Mouse (Mus musculus) ES-E14 (cell line): ENCODE results near the gene Dach1. TPM values are rescaled to one million over a fixed set of nuclear protein-coding genes. Genes with fewer than 3 reads are reported as not detected.

ENCODE experiments used
- DNase-seq: peaks from one replicate; pipeline ENCODE4 v3.0.0-alpha.2; 2013; ENCODE audit warnings: low read depth, low spot score
- H3K27ac ChIP-seq: 2 replicates; pipeline ENCODE4 v1.5.1; 2012; ENCODE audit warnings: low read depth, mild to moderate bottlenecking, low read length, moderate library complexity, mixed read lengths; ENCODE audit not compliant: poor library complexity, insufficient read depth, severe bottlenecking
- H3K36me3 ChIP-seq: 2 replicates; pipeline ENCODE4 v1.6.1; 2012; ENCODE audit warnings: mild to moderate bottlenecking, low read length, moderate library complexity, mixed read lengths; ENCODE audit not compliant: control insufficient read depth, poor library complexity, insufficient read depth, severe bottlenecking
- H3K4me1 ChIP-seq, 2 experiments: fragments of 150-350 bp in 1 of 2; sonication (generic) in 1 of 2; 2 replicates each; pipeline ENCODE4 v1.6.1; 2012; ENCODE audit warnings: low read length in 2 of 2, mild to moderate bottlenecking in 1 of 2, mixed read lengths in 1 of 2; ENCODE audit not compliant: control insufficient read depth in 2 of 2, insufficient read depth in 2 of 2, poor library complexity in 1 of 2
- H3K4me3 ChIP-seq, 2 experiments: fragments of 150-350 bp in 1 of 2; sonication (generic) in 1 of 2; 2 replicates each; pipeline ENCODE4 v1.5.1; 2012; ENCODE audit warnings: low read length in 2 of 2, low read depth in 1 of 2, mild to moderate bottlenecking in 1 of 2, mixed read lengths in 1 of 2; ENCODE audit not compliant: insufficient read depth in 1 of 2, poor library complexity in 1 of 2, severe bottlenecking in 1 of 2
- H3K9ac ChIP-seq: 2 replicates; pipeline ENCODE4 v1.6.1; 2012; ENCODE audit warnings: low read depth, mild to moderate bottlenecking, low read length, mixed read lengths; ENCODE audit not compliant: poor library complexity, insufficient read depth, severe bottlenecking
- H3K9me3 ChIP-seq: fragments of 150-350 bp; sonication (generic); 2 replicates; pipeline ENCODE4 v1.6.1; 2012; ENCODE audit warnings: low read depth, mild to moderate bottlenecking, low read length; ENCODE audit not compliant: control insufficient read depth, insufficient read depth
- CHD2 ChIP-seq: IDR thresholded peaks from 2 replicates; pipeline ENCODE4 v1.6.1; 2014; ENCODE audit warnings: mild to moderate bottlenecking, low read depth, low read length, inconsistent platforms
- HCFC1 ChIP-seq: IDR thresholded peaks from 2 replicates; pipeline ENCODE4 v1.6.1; 2012; ENCODE audit warnings: low read length, inconsistent platforms, borderline replicate concordance; ENCODE audit not compliant: insufficient read depth
- MAFK ChIP-seq: IDR thresholded peaks from 2 replicates; pipeline ENCODE4 v1.6.1; 2014; ENCODE audit warnings: mild to moderate bottlenecking, low read depth, low read length, inconsistent platforms; ENCODE audit not compliant: insufficient read depth
- ZC3H11A ChIP-seq: IDR thresholded peaks from 2 replicates; pipeline ENCODE4 v1.6.1; 2012; ENCODE audit warnings: low read depth, mild to moderate bottlenecking, inconsistent platforms, low read length, borderline replicate concordance
- ZNF384 ChIP-seq: IDR thresholded peaks from 2 replicates; pipeline ENCODE4 v1.6.1; 2012; ENCODE audit warnings: low read depth, low read length, inconsistent platforms
- in situ Hi-C, 2 experiments: fragments of 600-800 bp; cut with MboI; formaldehyde crosslinking; loops; one replicate each; pipeline ENCODE4 v1.15.1; 2025; ENCODE audit warnings: low sequenced_read_pairs in 2 of 2, inconsistent platforms in 1 of 2; ENCODE audit not compliant: unreplicated experiment in 2 of 2
- total RNA-seq: library from RNA; depleted of rRNA; stranded (reverse); fragments of 300-350 nt; gene quantifications from 2 replicates; pipeline ENCODE4 v1.2.3, GENCODE M21; 2012

Dach1 gene
- total RNA-seq, 1 experiment = 0.09 TPM

DNA sequence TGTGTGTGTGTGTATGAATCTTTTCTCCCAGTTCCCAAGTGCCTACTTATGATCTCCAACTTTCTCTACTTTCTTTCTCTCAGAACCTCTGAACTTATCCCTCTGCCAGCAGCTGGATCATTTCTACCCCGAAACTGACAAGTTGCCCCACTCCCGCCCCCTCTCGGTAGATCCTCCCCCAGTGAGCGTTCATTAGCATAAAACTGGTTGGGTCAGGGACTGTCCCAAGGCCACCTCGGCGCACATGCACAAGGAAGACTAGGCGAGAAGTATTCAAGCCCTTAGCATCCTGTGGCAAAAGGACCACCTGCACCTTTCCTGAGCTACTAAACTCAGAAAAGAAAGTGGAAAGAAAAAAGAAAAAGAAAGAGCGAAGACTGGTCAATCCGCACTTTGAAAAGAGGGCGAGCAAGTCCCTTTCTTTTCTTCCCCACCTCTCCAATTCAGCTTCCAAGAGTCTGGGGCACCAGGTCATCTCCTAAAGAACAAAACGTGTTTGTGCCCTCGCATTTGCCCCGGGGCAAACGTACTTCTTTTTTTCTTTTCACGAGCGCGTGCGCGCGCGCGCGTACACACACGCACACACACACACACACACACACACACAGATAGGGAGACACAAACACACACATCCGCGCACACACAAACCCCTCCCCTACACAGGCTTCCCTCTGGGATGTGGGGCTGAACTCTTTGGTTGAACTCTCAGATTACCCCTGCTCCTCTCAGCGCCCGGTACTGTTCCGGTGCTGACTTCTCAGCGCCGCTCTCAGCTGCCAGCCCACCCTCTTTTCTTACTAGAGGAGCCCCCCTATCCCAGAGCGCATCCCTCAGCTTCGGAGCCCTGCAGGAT, 2.2 kb downstream of the Dach1 start:
- Histone ChIP-seq H3K36me3 (no peaks in the 10 kb centered on the region), H3K9me3 (no peaks in the 10 kb centered on the region), H3K9ac (peak overlapping the region; percentile 30; the same call in 1 of the 2 replicates), H3K4me1 (no peaks in the 10 kb centered on the region), H3K27ac (no peak overlapping the region), H3K4me3 (peak overlapping the region; percentile 58 to 79)
- no peak for TF ChIP-seq MAFK
- no peak for TF ChIP-seq ZNF384
- no peak for TF ChIP-seq HCFC1
- DNase-seq = peak; percentile 8
- in situ Hi-C loops = no loop called here

DNA sequence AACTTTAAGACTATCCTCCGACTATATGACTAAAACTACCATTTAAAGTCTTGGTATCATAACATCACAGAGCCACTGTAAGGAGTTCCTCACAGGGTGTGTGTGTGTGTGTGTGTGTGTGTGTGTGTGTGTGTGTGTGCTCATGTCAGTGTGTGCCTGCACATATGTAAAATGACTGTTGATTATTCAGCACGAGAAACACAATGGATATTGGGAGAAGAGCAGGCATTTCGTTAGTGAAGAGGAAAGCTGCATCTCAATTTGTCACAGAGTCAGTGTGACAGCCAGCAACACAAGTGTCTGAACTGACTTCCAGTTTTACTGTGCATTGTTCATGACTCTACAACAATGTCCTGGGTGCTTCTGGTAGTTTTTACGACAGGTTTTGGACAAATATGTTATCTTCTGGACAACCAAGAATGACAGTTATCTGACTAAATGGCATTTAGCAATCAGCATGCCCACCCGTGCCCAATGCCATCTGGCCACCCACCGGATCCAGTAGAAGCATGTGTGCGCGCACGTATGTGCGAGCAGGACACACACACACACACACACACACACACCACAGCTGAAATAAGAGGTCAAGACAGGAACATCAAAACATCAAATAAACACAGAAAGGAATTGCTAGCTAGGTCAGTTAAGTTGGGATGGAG, 3.1 kb downstream of the Dach1 start:
- in situ Hi-C loops = no loop called here
- Histone ChIP-seq H3K4me3 (no peak overlapping the region), H3K9ac (no peak overlapping the region), H3K36me3 (no peaks in the 10 kb centered on the region), H3K4me1 (no peaks in the 10 kb centered on the region), H3K27ac (no peak overlapping the region), H3K9me3 (no peaks in the 10 kb centered on the region)
- no peak for TF ChIP-seq ZC3H11A
- TF ChIP-seq CHD2 = no peak
- TF ChIP-seq ZNF384 = no peak
- no peak for TF ChIP-seq MAFK
- no peak for TF ChIP-seq HCFC1
- DNase-seq = no peak

DNA sequence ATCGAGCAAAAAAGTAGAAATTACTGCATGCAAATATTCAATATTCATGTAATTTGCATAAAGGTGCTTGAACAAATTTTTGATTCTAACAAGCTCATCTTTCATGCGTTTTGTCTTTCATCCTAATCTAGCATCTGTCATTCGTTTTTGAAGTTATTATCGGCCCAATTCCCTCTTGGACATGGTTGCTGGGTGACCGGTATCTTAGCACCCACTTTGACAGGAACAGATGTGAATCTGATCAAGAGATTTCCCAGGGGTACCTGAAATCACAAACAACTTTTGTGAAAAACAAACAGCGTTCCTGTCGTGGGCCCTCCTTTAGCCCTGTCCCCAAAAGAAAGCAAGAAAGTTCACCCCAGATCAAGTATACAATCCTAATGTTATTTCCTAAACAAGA, 12.8 kb downstream of the Dach1 start:
- no peaks in the 10 kb centered on the region for H3K4me1 ChIP-seq
- in situ Hi-C loops = no loop called here
- no peak overlapping the region for H3K27ac ChIP-seq
- no peak overlapping the region for H3K9ac ChIP-seq
- no peaks in the 10 kb centered on the region for H3K9me3 ChIP-seq
- H3K36me3 ChIP-seq = no peaks in the 10 kb centered on the region
- H3K4me3 ChIP-seq = no peak overlapping the region
- no peak for TF ChIP-seq MAFK
- TF ChIP-seq HCFC1 = no peak
- TF ChIP-seq ZC3H11A = no peak
- TF ChIP-seq ZNF384 = no peak
- no peak for DNase-seq

DNA sequence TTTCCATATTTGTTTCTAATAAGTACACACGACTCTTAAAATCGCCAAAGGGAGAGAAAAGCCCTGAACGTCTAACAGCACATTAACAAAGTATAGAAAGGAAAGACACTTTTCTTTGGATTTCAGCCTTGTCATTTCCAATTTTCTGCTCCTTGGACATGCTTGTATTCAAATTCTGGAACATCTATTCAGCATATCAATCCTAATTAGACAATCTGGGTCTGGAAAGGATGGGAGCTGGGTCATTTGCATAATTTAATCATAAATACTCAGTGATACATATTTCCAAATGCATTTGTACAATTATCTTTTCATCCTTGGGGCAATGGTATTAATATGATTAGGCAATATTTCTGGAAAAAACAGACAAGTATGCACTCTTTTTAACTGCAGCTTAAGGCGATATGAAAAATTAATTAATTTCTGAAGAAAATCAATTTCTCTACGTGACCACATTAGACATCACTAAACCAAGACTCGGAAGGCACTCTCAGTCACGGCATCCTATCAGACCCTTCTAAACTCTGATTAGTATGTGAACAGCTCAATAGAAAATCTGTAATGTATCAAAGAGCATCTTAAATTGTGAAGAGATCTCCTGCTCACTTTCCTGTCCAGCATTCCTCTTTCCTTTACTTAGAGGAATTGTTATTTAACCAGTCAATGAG, 13.7 kb downstream of the Dach1 start:
- Histone ChIP-seq H3K9me3 (no peaks in the 10 kb centered on the region), H3K4me3 (no peak overlapping the region), H3K27ac (no peak overlapping the region), H3K9ac (no peak overlapping the region), H3K36me3 (no peaks in the 10 kb centered on the region), H3K4me1 (no peaks in the 10 kb centered on the region)
- no peak for TF ChIP-seq MAFK
- TF ChIP-seq HCFC1 = no peak
- TF ChIP-seq ZNF384 = no peak
- TF ChIP-seq ZC3H11A = no peak
- no peak for TF ChIP-seq CHD2
- no peak for DNase-seq
- in situ Hi-C loops = no loop called here
